Mouse (Mus musculus) intestine, postnatal 0 days (tissue): Measurements from ENCODE around the gene Nhs. TPM values are rescaled to one million over a fixed set of nuclear protein-coding genes. Genes with fewer than 3 reads are reported as not detected.

ENCODE experiments used
- ATAC-seq: fragments of 200-750 bp; cut with Nextera tagmentation; 2 replicates; pipeline ENCODE4 v1.8.0; 2017; ENCODE audit warnings: mild to moderate bottlenecking, moderate TSS enrichment, moderate library complexity
- H3K27ac ChIP-seq: fragments of 300-500 bp; sonication (generic); 2 replicates; pipeline ENCODE4 v1.5.1; 2014; ENCODE audit warnings: mild to moderate bottlenecking, low read depth, low read length, moderate library complexity
- H3K27me3 ChIP-seq: fragments of 300-500 bp; sonication (generic); replicated peaks from 2 replicates; pipeline ENCODE4 v1.6.1; 2014; ENCODE audit warnings: low read length, mixed read lengths; ENCODE audit not compliant: control insufficient read depth, insufficient read depth
- H3K36me3 ChIP-seq: fragments of 300-500 bp; sonication (generic); 2 replicates; pipeline ENCODE4 v1.6.1; 2014; ENCODE audit warnings: mild to moderate bottlenecking, moderate library complexity; ENCODE audit not compliant: control insufficient read depth, insufficient read depth
- H3K4me1 ChIP-seq: fragments of 300-500 bp; sonication (generic); replicated peaks from 2 replicates; pipeline ENCODE4 v1.6.1; 2014; ENCODE audit warnings: antibody characterized with exemption, low read length, mixed read lengths; ENCODE audit not compliant: control insufficient read depth, insufficient read depth
- H3K4me2 ChIP-seq: fragments of 300-500 bp; sonication (generic); replicated peaks from 2 replicates; pipeline ENCODE4 v1.6.1; 2014; ENCODE audit warnings: low read depth, mild to moderate bottlenecking, moderate library complexity
- H3K4me3 ChIP-seq: fragments of 300-500 bp; sonication (generic); 2 replicates; pipeline ENCODE4 v1.5.1; 2014; ENCODE audit warnings: low read depth, low read length
- H3K9ac ChIP-seq: fragments of 300-500 bp; sonication (generic); 2 replicates; pipeline ENCODE4 v1.6.1; 2014; ENCODE audit warnings: mild to moderate bottlenecking, low read depth, low read length
- H3K9me3 ChIP-seq: fragments of 300-500 bp; sonication (generic); 2 replicates; pipeline ENCODE4 v1.6.1; 2016; ENCODE audit warnings: mixed run types; ENCODE audit not compliant: control insufficient read depth
- CTCF ChIP-seq: sonication (generic); IDR thresholded peaks from 2 replicates; pipeline ENCODE4 v1.5.1; 2016; ENCODE audit warnings: low read depth, mild to moderate bottlenecking, control low read depth, antibody characterized with exemption, moderate library complexity
- WGBS: fragments of 180-500 bp; shearing (Covaris S2); extraction: QIAGEN DNeasy Blood & Tissue Kit; methylation state at CpG from one replicate; pipeline ENCODE4 v1.1.7; 2014; 5-methylcytosine and 5-hydroxymethylcytosine counted together
- polyA plus RNA-seq: library from polyadenylated mRNA; unstranded; fragments of >200 nt; fragmentation: Nextera tagmentation; extraction: Ambion mirVana; gene quantifications from 2 replicates; pipeline ENCODE4 v1.2.1, GENCODE M21; 2015

The Nhs gene
- polyA plus RNA-seq, 1 experiment from 2014 or later, result 0.34 TPM

DNA sequence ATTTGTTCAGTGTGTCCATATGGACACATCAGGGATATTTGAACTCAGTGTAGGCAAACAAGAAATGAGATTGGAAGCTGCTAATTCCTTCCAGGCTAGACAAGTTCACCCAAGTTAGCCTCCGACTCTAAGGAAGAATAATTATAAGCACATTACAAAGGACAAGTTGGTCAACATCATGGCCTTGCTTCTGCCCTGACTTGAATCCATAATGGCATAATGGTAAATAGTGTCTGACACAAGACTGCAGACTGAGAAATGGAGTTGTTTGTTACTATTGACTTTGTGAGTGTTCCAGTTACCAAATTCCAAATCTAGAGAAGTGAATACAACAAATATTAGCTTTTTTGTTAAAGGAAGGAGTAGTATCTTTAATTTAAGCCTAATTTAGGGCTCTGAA is 196.7 kb downstream of the Nhs start:
- H3K27ac ChIP-seq, result no peak overlapping the region
- no peaks in the 10 kb centered on the region for H3K9me3 ChIP-seq
- H3K9ac ChIP-seq, result no peak overlapping the region
- ATAC-seq, result no peak
- H3K36me3 ChIP-seq, result no peaks in the 10 kb centered on the region
- no peak overlapping the region for H3K4me2 ChIP-seq
- no peaks in the 10 kb centered on the region for H3K27me3 ChIP-seq
- H3K4me3 ChIP-seq, result no peak overlapping the region
- no peaks in the 10 kb centered on the region for H3K4me1 ChIP-seq
- no peak for TF ChIP-seq CTCF
- 88% methylated on average over 1 of the region's 1 CpGs for WGBS

GRCm38 (mm10) chrX:161961756-161962155 is 197.8 kb downstream of the Nhs start:
- H3K9ac ChIP-seq, result no peak overlapping the region
- H3K36me3 ChIP-seq, result no peaks in the 10 kb centered on the region
- H3K4me2 ChIP-seq, result no peak overlapping the region
- H3K9me3 ChIP-seq, result no peaks in the 10 kb centered on the region
- no peak overlapping the region for H3K27ac ChIP-seq
- no peaks in the 10 kb centered on the region for H3K27me3 ChIP-seq
- no peak overlapping the region for H3K4me3 ChIP-seq
- H3K4me1 ChIP-seq, result no peaks in the 10 kb centered on the region
- TF ChIP-seq CTCF, result no peak
- no peak for ATAC-seq
- 48% methylated on average over 6 of the region's 6 CpGs for WGBS

DNA sequence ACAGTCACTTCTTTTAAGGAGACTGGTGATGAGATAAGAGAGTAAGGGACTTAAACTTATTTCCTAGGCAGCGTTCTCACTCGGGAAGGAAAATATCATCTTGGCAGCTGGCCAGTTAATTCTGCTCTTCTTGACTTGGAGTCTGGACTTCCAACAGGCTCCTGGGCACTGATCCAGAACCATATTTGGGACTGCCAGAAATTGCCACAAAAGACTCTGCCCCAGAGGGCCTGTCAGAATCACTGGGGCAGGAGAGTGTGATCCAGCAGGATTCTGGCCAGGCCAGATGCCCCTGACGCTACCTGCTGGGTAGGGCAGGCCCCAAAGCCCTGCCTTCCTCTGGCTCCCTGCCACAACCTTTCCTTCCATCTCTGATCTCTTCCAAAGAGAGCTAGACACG is 198.4 kb downstream of the Nhs start:
- TF ChIP-seq CTCF, result no peak
- H3K4me2 ChIP-seq, result no peak overlapping the region
- H3K27me3 ChIP-seq, result no peaks in the 10 kb centered on the region
- H3K36me3 ChIP-seq, result no peaks in the 10 kb centered on the region
- no peak overlapping the region for H3K27ac ChIP-seq
- no peak overlapping the region for H3K9ac ChIP-seq
- no peaks in the 10 kb centered on the region for H3K9me3 ChIP-seq
- ATAC-seq, result no peak
- 39% methylated on average over 4 of the region's 4 CpGs for WGBS
- no peak overlapping the region for H3K4me3 ChIP-seq
- H3K4me1 ChIP-seq, result no peaks in the 10 kb centered on the region

GRCm38 (mm10) chrX:161952356-161952755 is 207.2 kb downstream of the Nhs start:
- TF ChIP-seq CTCF, result no peak
- no peak overlapping the region for H3K4me3 ChIP-seq
- no peaks in the 10 kb centered on the region for H3K4me1 ChIP-seq
- H3K9ac ChIP-seq, result no peak overlapping the region
- H3K9me3 ChIP-seq, result no peaks in the 10 kb centered on the region
- H3K36me3 ChIP-seq, result no peaks in the 10 kb centered on the region
- ATAC-seq, result no peak
- no peak overlapping the region for H3K27ac ChIP-seq
- H3K27me3 ChIP-seq, result no peaks in the 10 kb centered on the region
- H3K4me2 ChIP-seq, result no peak overlapping the region

- no peak overlapping the region for H3K9ac ChIP-seq
- H3K4me1 ChIP-seq, result no peaks in the 10 kb centered on the region
- no peak overlapping the region for H3K4me2 ChIP-seq
- H3K36me3 ChIP-seq, result no peaks in the 10 kb centered on the region
- ATAC-seq, result no peak
- no peak overlapping the region for H3K27ac ChIP-seq
- WGBS, result 51% methylated on average over 4 of the region's 4 CpGs
- H3K4me3 ChIP-seq, result no peak overlapping the region
- no peaks in the 10 kb centered on the region for H3K9me3 ChIP-seq
- TF ChIP-seq CTCF, result no peak
- H3K27me3 ChIP-seq, result no peaks in the 10 kb centered on the region
Measured at GRCm38 (mm10) chrX:161943098-161943680, 216.3 kb downstream of the Nhs start.

DNA sequence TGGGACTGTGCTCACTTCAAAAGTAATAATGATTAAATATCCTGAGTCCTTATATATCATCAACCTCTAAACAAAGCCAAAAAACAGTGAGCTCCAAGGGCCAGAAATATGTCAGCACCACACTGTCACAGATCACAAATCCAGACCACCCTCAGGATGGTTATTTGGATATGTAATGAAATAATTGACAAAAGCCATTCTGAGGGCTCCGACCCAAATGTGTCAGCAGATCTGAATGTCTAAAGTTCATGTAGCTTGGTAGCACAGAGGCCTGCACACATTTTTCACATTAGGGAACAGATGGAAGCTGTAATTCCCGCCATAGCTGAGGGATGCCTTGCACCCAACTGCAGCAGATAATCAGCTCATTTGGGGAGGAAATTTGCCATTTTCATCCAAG is 218.8 kb downstream of the Nhs start:
- no peak for ATAC-seq
- Histone ChIP-seq H3K27me3 (no peaks in the 10 kb centered on the region), H3K27ac (no peak overlapping the region), H3K4me3 (no peak overlapping the region), H3K4me1 (no peaks in the 10 kb centered on the region), H3K4me2 (no peak overlapping the region), H3K9ac (no peak overlapping the region), H3K36me3 (no peaks in the 10 kb centered on the region), H3K9me3 (no peaks in the 10 kb centered on the region)
- WGBS, result 57% methylated on average over 2 of the region's 2 CpGs
- no peak for TF ChIP-seq CTCF

GRCm38 (mm10) chrX:161926683-161927053 is 232.9 kb downstream of the Nhs start:
- Histone ChIP-seq H3K9ac (no peak overlapping the region), H3K4me2 (no peak overlapping the region), H3K9me3 (no peaks in the 10 kb centered on the region), H3K27ac (no peak overlapping the region), H3K27me3 (no peaks in the 10 kb centered on the region), H3K4me1 (no peaks in the 10 kb centered on the region), H3K36me3 (no peaks in the 10 kb centered on the region), H3K4me3 (no peak overlapping the region)
- no peak for ATAC-seq
- TF ChIP-seq CTCF, result no peak
